Mouse (Mus musculus) spleen, adult 18-20 months (tissue): ENCODE data around the gene Vkorc1l1.
"Not testable (repeated sequence)": the region's sequence is repeated elsewhere in the genome, so short reads cannot be mapped to it uniquely, and the experiment has no call there.

Experiments
- DNase-seq, 2 experiments: peaks; one replicate each; pipeline ENCODE4 v3.0.0; 2022; ENCODE audit warnings: mixed read lengths in 2 of 2

Vkorc1l1 gene

DNA sequence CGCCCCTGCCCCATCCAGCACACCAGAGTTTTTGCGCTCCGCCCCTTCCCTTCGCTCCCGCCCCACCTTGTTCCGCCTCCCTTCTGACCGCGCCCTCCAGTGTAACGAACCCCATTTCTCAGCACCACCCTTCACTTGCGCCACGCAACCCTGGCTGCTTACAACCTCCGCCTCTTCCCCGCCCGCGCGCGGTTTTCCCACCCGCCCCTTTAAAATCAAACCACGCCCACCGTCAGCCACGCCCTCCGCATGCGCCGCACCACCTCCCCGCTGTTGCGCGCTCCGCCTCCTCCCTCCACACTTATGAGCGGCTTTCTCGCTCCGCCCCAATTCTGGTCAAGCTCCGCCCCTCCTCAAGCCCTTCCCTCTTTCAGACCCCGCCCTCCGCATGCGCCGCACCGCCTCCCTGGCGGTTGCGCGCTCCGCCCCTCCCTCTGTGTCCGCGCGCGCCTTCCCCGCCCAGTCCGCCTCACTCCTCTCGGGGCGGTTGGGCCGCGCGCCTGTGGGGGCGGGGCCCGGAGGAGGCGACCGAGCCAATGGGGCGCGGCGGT lies at the start of gene Vkorc1l1:
TSS of gene Vkorc1l1 (plus strand) at position 476 of the 551 bp plus-strand sequence.
- DNase-seq = peak; percentile 99

DNA sequence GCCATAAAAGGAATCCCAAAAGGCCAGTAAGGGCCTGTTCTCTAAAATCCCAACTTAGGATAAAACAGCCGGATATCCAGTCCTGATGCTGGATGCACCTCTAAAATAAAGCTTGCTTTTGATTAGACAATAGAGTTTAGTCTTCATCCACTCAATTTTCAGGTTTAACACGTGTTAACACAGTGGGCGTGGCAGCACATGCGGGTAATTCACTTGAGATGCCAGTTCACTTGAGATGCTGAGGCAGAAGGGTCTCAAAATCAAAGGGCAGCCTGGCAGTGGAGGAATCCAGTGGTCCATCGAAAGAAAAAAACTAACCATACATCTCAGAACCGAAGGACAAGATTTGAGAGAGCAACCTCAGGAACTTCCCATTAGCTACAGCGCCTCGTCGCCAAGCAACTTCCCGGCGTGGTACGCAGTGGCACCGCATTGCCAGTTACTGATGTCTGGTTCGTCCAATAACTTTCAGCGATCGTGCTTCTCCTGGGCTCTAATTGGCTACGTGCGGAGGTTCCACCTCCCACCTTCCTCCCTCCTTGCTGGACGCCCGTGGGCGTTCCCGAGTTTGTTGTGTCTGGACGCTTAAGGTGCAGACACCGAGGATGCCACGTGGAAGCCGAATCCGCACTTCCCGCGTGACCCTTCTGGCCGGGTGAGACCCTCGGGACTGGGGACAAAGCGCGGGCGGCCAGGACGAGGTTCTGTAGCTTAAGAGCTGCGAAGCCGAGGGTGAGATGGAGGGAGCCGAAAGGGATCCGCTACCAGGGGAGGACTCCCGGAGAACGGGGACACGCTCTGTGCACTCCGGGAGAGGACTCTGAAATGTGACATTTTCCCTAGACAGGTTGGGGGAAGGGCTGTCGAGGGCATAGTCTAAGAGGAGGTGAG lies 46.3 kb upstream of the Vkorc1l1 start, which contains the start of gene Zbed5:
TSS of gene Zbed5 (plus strand) at position 526 of the 891 bp plus-strand sequence.
- DNase-seq = peak; percentile 74 to 80

DNA sequence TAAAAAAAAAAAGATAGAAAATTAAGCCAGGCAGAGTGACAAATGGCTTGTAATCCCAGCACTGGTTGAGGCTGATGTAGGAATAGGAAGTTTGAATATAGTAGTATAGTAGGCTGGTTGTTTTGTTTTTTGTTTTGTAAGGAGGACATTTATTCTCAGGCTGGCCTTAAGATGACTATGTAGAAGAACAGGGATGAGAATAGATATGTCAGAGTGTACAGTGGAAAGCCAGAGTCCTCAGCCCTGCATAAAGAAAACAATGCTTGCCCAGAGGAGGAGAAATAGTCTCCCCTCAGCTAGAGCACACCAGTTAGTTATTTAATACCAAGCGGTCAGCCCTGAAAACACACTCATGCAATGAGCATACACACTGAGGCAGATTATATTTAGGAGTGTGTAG lies 43.3 kb upstream of the Vkorc1l1 start, which contains the start of gene Phkg1:
TSS of gene Phkg1 (minus strand) at position 101 of the 400 bp plus-strand sequence.
- DNase-seq = no peak

DNA sequence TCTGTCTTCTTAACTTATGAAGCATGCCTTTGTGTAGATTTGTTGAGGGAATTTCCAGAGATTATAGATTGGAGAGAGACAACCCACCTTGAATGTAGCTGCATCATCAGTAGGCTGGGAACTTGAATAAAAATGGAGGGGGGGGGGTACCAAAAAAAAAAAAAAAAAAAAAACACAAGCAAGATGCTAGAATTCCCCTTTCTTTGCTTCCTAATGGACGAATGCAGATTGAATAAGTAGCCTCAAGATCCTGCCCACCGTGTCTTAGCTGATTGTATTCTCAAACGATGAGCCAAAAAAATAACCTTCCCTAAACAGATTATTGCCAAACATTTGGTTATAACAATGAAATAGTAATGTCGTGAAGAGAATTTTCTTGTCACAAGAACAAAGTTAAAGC lies 34.0 kb upstream of the Vkorc1l1 start:
- DNase-seq = no peak

- DNase-seq = peak; percentile 76 to 89
These were observed 33.4 kb upstream of the Vkorc1l1 start, which contains the start of gene Nupr1l for GRCm38 (mm10) chr5:129908242-129908965. TSS of gene Nupr1l (plus strand) at chr5:129908540.

- DNase-seq = no peak
These were observed 32.6 kb upstream of the Vkorc1l1 start for GRCm38 (mm10) chr5:129909147-129909546.

- DNase-seq = no peak
These were observed 32.2 kb upstream of the Vkorc1l1 start for GRCm38 (mm10) chr5:129909591-129909990.

DNA sequence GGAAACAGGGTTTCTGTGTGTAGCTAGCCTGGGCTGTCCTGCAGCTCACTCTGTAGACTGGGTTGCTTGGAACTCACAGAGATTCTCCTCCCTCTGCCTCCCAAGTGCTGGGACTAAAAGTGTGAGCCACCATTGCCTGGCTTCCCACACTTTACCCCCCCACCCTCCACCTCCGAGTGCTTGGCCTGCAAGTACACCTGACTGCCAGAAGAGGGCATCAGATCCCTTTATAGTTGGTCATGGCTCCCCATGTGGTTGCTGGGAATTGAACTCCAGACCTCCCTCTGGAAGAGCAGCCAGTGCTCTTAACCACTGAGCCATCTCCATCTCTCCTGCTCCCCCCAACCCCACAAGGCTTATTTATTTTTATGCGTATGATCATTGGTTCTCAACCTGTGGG lies 27.7 kb upstream of the Vkorc1l1 start:
- DNase-seq = peak in 1 of 2 experiments; percentile 10

DNA sequence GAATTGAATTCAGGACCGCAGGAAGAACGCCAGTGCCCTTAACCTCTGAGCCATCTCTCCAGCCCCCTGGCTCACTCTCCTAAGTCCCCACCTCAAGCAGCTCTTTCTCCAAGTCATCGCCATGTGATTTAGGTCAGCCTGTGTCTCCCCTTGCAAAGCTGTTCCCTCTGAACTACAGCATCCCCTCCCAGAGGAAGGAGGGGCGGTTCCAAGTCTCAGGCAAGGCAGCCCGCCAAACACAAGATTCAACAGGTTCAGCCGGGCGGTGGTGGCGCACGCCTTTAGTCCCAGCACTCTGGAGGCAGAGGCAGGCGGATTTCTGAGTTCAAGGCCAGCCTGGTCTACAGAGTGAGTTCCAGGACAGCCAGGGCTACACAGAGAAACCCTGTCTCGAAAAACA lies 26.3 kb upstream of the Vkorc1l1 start:
- not testable (repeated sequence) for DNase-seq

- DNase-seq = no peak
These were observed 23.6 kb upstream of the Vkorc1l1 start for GRCm38 (mm10) chr5:129918065-129918651.

DNA sequence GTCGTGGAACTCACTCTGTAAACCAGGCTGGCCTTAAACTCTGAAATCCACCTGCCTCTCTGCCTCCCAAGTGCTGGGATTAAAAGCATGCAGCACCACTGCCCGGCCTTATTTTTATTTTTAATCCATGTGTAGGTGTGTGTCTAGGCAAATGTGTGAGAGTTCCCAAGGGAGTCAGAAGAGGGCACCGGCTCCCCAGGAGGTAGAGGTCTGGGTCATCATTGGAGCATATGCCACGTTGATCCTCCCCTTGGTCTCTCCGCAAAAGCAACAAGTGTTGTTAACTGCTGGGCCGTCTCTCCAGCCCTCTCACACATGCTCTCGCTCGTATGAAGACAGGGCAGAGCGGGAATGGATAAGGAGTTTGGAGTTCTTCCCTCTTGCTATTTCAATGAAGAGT lies 23.0 kb upstream of the Vkorc1l1 start:
- no peak for DNase-seq

- no peak for DNase-seq
These were observed 22.4 kb upstream of the Vkorc1l1 start for GRCm38 (mm10) chr5:129919320-129919719.

DNA sequence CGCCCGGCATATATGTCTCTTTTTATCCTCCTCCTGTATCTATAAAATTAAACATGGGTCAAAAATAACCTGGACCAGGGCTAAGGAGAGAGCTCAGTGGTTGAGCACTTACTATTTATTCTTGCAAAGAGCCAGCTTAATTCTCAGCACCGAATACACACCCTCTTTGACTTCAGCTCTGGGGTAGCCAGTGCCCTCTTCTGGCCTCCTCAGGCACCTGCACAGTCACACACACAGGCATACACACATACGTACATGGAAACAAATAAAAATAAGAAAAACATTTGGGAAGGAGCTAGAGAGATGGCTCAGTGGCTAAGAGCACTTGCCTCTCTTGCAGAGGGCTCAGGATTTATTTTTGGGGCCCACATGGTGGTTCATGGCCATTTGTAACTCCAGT lies 19.8 kb upstream of the Vkorc1l1 start:
- DNase-seq = no peak

DNA sequence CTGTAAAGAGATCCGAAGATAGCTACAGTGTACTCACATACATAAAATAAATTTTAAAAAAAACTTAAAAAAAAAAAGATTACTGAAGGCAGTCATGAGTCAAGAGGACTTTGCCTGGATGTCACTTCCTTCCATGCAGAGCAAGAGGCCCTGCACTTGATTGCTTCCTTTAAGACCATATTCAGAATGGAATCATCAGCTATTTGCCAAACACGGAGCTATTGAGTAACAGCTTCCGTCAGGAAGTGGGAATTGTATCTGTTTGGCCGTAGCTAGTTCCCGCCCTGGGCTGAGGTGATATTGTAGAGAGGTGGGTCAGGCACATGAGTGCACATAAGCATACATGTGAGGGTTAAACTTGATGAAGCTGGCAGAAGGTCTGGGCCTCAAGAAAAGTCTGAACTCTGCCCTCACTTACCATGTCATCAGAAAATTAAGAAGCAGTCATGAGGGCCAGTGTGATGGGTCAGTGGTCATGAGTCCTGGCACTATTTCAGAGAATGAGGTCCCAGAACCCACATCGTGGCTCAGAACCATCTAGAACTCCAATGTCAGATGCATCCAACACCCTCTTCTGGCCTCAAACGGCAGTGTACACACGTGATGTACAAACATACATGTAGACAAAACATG lies 16.8 kb upstream of the Vkorc1l1 start:
- DNase-seq = no peak

- no peak for DNase-seq
These were observed 15.8 kb upstream of the Vkorc1l1 start for GRCm38 (mm10) chr5:129925933-129926332.

DNA sequence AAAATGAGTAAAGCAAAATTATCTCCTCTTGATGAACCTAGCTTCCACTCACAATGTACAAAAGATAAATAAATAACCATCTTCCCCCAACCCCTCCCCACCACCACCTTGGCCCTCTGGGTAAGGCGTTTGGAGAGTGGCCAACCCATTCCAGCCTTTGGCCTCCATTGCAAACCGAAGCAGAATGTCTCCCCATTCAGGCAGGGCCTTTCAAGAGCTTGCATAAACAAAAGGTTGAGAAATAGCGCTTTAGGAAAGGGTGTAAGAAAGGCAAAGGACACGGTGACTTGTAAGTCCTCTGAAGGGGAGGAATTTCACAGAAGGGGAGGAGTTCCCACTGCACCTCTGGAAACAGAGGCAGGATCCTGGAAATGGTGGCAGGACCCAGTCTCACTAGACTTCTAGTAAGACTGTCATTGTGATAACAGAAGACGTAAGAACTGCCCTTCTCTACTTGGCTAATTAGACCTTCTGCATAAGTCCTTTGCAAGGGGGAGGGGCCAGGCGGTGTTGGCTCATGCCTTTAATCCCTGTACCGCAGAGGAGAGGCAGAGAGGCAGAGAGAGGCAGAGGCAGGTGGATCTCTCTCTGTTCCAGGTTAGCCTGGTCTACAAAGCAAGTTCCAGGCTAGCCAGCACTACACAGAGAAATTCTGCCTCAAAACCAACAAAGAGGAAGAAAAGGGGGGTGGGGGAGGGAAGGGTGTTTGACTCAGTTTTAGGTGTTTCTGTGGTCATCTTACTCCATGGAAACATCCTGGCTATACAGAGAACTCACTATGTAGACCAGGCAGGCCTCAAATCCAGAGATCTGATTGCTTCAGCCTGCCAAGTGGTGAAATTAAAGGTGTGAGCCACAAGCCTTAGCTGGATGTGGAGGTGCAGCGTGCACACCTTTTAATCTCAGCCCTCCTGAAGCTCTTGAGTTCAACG lies 11.6 kb upstream of the Vkorc1l1 start:
- no peak for DNase-seq

- no peak for DNase-seq
These were observed 4.8 kb upstream of the Vkorc1l1 start for GRCm38 (mm10) chr5:129936941-129937340.

GRCm38 (mm10) chr5:129940281-129940680 lies 1.5 kb upstream of the Vkorc1l1 start:
- no peak for DNase-seq

- DNase-seq = no peak
These were observed 855 bp upstream of the Vkorc1l1 start for GRCm38 (mm10) chr5:129940736-129941494.
